In the genomic region with DNA sequence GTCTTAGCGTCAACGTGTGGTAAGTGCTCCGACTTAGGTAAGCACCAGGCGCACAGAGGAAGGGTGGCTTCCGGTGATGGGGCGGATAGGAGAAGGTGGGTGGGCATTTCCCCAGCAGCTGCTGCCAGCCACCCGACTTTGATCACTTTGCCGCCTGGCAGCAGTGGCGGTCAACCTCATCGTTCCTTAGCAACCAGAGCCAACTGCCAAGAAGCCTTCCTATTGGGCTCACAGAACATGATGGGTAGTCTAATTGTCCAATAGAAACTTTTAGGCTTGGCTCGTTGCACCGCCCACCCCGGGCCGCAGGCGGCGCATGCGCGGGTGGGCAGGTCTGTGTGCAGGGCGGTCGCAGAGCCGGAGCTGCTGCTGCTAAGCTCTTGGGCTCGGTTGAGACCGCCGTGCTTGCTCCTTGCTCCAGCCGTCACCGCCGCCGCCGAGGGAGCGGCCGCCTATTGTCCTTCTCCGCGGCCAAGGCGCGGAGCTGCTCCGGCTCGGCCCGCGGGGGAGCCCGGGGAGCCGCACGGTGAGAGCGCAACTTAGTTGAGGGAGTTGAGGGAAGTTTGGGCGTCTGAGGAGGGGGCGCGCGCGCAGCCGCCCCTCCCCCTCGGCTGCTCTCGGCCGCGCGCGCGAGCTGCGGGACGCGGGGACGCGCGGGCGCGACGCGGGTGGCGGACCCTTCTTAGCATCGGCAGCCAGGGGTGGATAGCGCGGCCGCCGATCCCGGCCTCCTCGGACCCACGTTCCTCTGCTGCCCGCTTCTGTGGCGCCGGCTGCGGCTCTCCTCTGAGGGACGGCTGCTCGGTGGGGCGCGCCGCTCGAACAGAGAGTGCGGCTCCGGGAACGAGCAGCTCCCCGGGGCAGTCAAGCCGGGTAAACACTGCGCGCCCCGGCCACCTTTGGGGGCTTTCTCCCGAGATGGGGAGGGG, we compare ENCODE assay signal across 8 mouse cellular contexts. TPM values are rescaled to one million over a fixed set of nuclear protein-coding genes. Genes with fewer than 3 reads are reported as not detected.
DNase-seq lines count a peak whose midpoint lies in the region; ATAC-seq and TF ChIP-seq lines count a peak whose summit lies in the region.

A gene (plus strand): TSS at position 312 of the 929 bp plus-strand sequence.

- H3K36me3 ChIP-seq in embryonic facial prominence, embryonic 13.5 days, result no peaks in the 10 kb centered on the region
- no peaks in the 10 kb centered on the region for H3K36me3 ChIP-seq in kidney, adult 2 months (ENCODE audit: control insufficient read depth, insufficient read depth, low read length)
- no peaks in the 10 kb centered on the region for H3K36me3 ChIP-seq in limb, embryonic 12.5 days
- no peaks in the 10 kb centered on the region for H3K36me3 ChIP-seq in midbrain, embryonic 15.5 days (replicated peaks)
- no peaks in the 10 kb centered on the region for H3K36me3 ChIP-seq in spleen, adult 2 months (ENCODE audit: control insufficient read depth, insufficient read depth, low read length)

- H3K27me3 ChIP-seq in embryonic facial prominence, embryonic 13.5 days, result no peaks in the 10 kb centered on the region
- H3K27me3 ChIP-seq in kidney, adult 2 months (replicated peaks; ENCODE audit: control insufficient read depth, insufficient read depth, low read length), result no peaks in the 10 kb centered on the region
- no peaks in the 10 kb centered on the region for H3K27me3 ChIP-seq in limb, embryonic 12.5 days
- no peaks in the 10 kb centered on the region for H3K27me3 ChIP-seq in midbrain, embryonic 15.5 days (replicated peaks)
- H3K27me3 ChIP-seq in spleen, adult 2 months (ENCODE audit: control insufficient read depth, insufficient read depth, low read length), result no peaks in the 10 kb centered on the region

- H3K9ac ChIP-seq in embryonic facial prominence, embryonic 13.5 days, result peak within 1 kb of the TSS; percentile 88
- H3K9ac ChIP-seq in limb, embryonic 12.5 days (replicated peaks), result peak within 1 kb of the TSS; percentile 94
- peak within 1 kb of the TSS; percentile 85 for H3K9ac ChIP-seq in midbrain, embryonic 15.5 days

- peak within 1 kb of the TSS; percentile 68 for H3K4me2 ChIP-seq in embryonic facial prominence, embryonic 13.5 days
- peak within 1 kb of the TSS; percentile 81 for H3K4me2 ChIP-seq in limb, embryonic 12.5 days
- peak within 1 kb of the TSS; percentile 94 for H3K4me2 ChIP-seq in midbrain, embryonic 15.5 days

- peak; percentile 100 for ATAC-seq in embryonic facial prominence, embryonic 13.5 days (ENCODE audit: insufficient number of reproducible peaks, insufficient read depth, low FRiP score, low TSS enrichment, low read depth)
- peak; percentile 99 for ATAC-seq in limb, embryonic 12.5 days (ENCODE audit: insufficient number of reproducible peaks, insufficient read depth, low FRiP score, low TSS enrichment, low read depth)
- ATAC-seq in midbrain, embryonic 15.5 days (replicated peaks), result peak; percentile 100

- H3K9me3 ChIP-seq in embryonic facial prominence, embryonic 13.5 days, result no peaks in the 10 kb centered on the region
- no peaks in the 10 kb centered on the region for H3K9me3 ChIP-seq in limb, embryonic 12.5 days
- no peaks in the 10 kb centered on the region for H3K9me3 ChIP-seq in midbrain, embryonic 15.5 days

- peak; percentile 100 for DNase-seq in 3134 (ENCODE audit: extremely low read depth, insufficient read length, low spot score)
- peak; percentile 97 to 98 for DNase-seq in adrenal gland, postnatal 36 days
- peak; percentile 98 to 99 for DNase-seq in heart, adult 18-20 months
- DNase-seq in kidney, adult 2 months, result peak; percentile 99
- peak; percentile 93 to 97 for DNase-seq in spleen, adult 2 months (ENCODE audit: low read depth in 1 of 2, low spot score in 2 of 2)

- peak within 1 kb of the TSS; percentile 98 for H3K27ac ChIP-seq in embryonic facial prominence, embryonic 13.5 days
- H3K27ac ChIP-seq in kidney, adult 2 months (ENCODE audit: insufficient read depth, low read depth, low read length), result peak within 1 kb of the TSS; percentile 81
- H3K27ac ChIP-seq in limb, embryonic 12.5 days, result peak within 1 kb of the TSS; percentile 99
- peak within 1 kb of the TSS; percentile 93 for H3K27ac ChIP-seq in midbrain, embryonic 15.5 days
- H3K27ac ChIP-seq in spleen, adult 2 months (ENCODE audit: insufficient read depth, low read length), result peak within 1 kb of the TSS; percentile 94

- no peak for TF ChIP-seq CTCF in kidney, adult 2 months (conservative IDR thresholded peaks at IDR 0.05; ENCODE audit: insufficient read depth, insufficient read length, low read depth, low read length)
- TF ChIP-seq CTCF in spleen, adult 2 months (IDR thresholded peaks at IDR 0.05; ENCODE audit: extremely low read depth, insufficient read depth, insufficient read length, insufficient replicate concordance), result no peak

- H3K4me3 ChIP-seq in embryonic facial prominence, embryonic 13.5 days, result peak within 1 kb of the TSS; percentile 88
- H3K4me3 ChIP-seq in kidney, adult 2 months (ENCODE audit: insufficient read depth, low read depth, low read length), result peak within 1 kb of the TSS; percentile 73
- peak within 1 kb of the TSS; percentile 89 for H3K4me3 ChIP-seq in limb, embryonic 12.5 days (replicated peaks)
- H3K4me3 ChIP-seq in midbrain, embryonic 15.5 days, result peak within 1 kb of the TSS; percentile 93
- H3K4me3 ChIP-seq in spleen, adult 2 months (ENCODE audit: extremely low read depth, insufficient read depth, insufficient read length), result peak within 1 kb of the TSS; percentile 84

- peak; percentile 92 for TF ChIP-seq POLR2A in kidney, adult 2 months (IDR thresholded peaks at IDR 0.05; ENCODE audit: low read depth, low read length)
- peak; percentile 82 for TF ChIP-seq POLR2A in spleen, adult 2 months (IDR thresholded peaks at IDR 0.05; ENCODE audit: low read depth, low read length)

- under 1% methylated on average over 76 of the region's 94 CpGs for WGBS in embryonic facial prominence, embryonic 13.5 days
- under 1% methylated on average over 78 of the region's 94 CpGs for WGBS in kidney, adult 2 months
- WGBS in limb, embryonic 12.5 days, result under 1% methylated on average over 87 of the region's 94 CpGs
- under 1% methylated on average over 72 of the region's 94 CpGs for WGBS in midbrain, embryonic 15.5 days
- under 1% methylated on average over 89 of the region's 94 CpGs for WGBS in spleen, adult 2 months

- H3K4me1 ChIP-seq in embryonic facial prominence, embryonic 13.5 days, result peaks cover 15% of the 10 kb centered on the region
- H3K4me1 ChIP-seq in kidney, adult 2 months (ENCODE audit: control insufficient read depth, insufficient read depth, low read length), result peaks cover 13% of the 10 kb centered on the region
- H3K4me1 ChIP-seq in limb, embryonic 12.5 days (replicated peaks), result peaks cover 12% of the 10 kb centered on the region
- peaks cover 15% of the 10 kb centered on the region for H3K4me1 ChIP-seq in midbrain, embryonic 15.5 days
- H3K4me1 ChIP-seq in spleen, adult 2 months (ENCODE audit: control insufficient read depth, insufficient read depth, insufficient read length), result peaks cover 9% of the 10 kb centered on the region; the same call in 1 of the 2 replicates

RNA-seq across cellular contexts. Expression of the gene that starts here (rescaled TPM):
- total RNA-seq in adrenal gland, postnatal 36 days (2021), result 10 to 100 TPM; 56.6 to 73.3 TPM
- polyA plus RNA-seq in embryonic facial prominence, embryonic 13.5 days (2015; fragmentation: Nextera tagmentation; extraction: Ambion mirVana), result 49.8 and 53.4 TPM in 2 replicates
- 10 to 100 TPM; 63.8 to 73.6 TPM for total RNA-seq in heart, adult 18-20 months (2021)
- 12.0 and 13.2 TPM in 2 replicates for polyA plus RNA-seq in kidney, adult 2 months (2012; rRNA removed)
- 42.8 and 44.9 TPM in 2 replicates for polyA plus RNA-seq in limb, embryonic 12.5 days (2016; fragmentation: Nextera tagmentation; extraction: Ambion mirVana)
- polyA plus RNA-seq in midbrain, embryonic 15.5 days (2015; fragmentation: Nextera tagmentation; extraction: Ambion mirVana), result 14.3 and 16.1 TPM in 2 replicates
- polyA plus RNA-seq in spleen, adult 2 months (2012; rRNA removed), result 34.2 and 38.4 TPM in 2 replicates

Comparison
In these comparisons a context has a peak if more than half of its experiments do, and no peak if none do; other contexts are left out.
1. Peak in every context shown above with its lines: DNase-seq, ATAC-seq, H3K4me3 ChIP-seq and H3K27ac ChIP-seq.